Mouse (Mus musculus) heart, postnatal 10 days (tissue): ENCODE measurements around the gene Cpne5. TPM values are rescaled to one million over a fixed set of nuclear protein-coding genes. Genes with fewer than 3 reads are reported as not detected.

Experiments used
- total RNA-seq, 2 experiments: library from RNA; stranded (reverse); gene quantifications; 2 replicates each; pipeline ENCODE4 v1.2.3; 2021

Gene Cpne5
- total RNA-seq, 2 experiments from 2014 or later = 2.7 to 5.7 TPM

Other genes starting within 250 kb of the Cpne5 start
- gene Stk38, start 230.2 kb downstream of the Cpne5 start, total RNA-seq = 10 to 100 TPM; 53.0 to 57.2 TPM
- gene Srsf3, start 205.5 kb downstream of the Cpne5 start, total RNA-seq = 100 to 1,000 TPM; 152 to 159 TPM
- 100 to 1,000 TPM in 1 of 2 experiments, 10 to 100 TPM in 1; 46.2 to 180 TPM for gene Cdkn1a, start 147.2 kb downstream of the Cpne5 start, total RNA-seq
- gene Rab44, start 124.0 kb downstream of the Cpne5 start, total RNA-seq = under 1 TPM; 0.34 to 0.87 TPM
- gene Ppil1, start 26.0 kb upstream of the Cpne5 start, total RNA-seq = 10 to 100 TPM; 31.2 to 34.1 TPM
- gene BC004004, start 30.6 kb upstream of the Cpne5 start, total RNA-seq = 100 to 1,000 TPM; 193 to 194 TPM
- gene Pi16, start 79.5 kb upstream of the Cpne5 start, total RNA-seq = 10 to 100 TPM; 26.9 to 33.9 TPM
- 100 to 1,000 TPM; 345 to 350 TPM for gene Mtch1, start 109.8 kb upstream of the Cpne5 start, total RNA-seq
- 1 to 10 TPM; 2.5 to 2.6 TPM for gene Fgd2, start 122.7 kb upstream of the Cpne5 start, total RNA-seq